8 mouse cellular contexts compared by ENCODE assay signal in the genomic region with DNA sequence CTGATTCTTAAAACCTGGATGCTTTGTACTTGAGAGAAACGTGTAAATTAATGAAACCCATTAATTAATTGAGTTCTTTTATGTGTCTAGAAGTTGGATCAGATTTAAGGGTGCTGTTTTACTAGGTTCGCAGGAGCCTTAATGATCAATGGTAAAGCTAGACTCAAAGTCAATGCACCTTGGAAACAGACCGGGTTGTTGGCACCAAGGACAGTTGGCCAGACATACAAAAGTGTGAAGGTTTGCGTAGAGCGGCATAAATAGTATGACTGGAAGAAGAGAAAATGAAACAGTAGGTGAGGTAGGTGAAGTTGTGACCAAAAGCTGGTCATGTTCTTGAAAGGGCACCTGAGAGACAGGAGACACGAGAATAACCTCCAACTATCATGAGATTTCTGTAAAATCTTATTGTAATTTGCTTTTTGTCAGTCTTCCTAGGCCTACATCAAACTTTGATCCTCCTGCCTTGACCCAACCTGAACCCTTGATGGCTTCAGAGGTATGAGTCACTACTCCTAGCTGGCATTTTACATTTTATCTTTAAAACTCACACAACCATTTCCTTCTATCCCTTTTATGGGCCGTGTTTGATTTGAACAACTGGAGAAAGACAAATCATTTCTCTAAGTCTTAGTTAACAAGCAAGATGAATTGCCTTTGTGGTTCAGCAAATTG. TPM values are rescaled to one million over a fixed set of nuclear protein-coding genes. Genes with fewer than 3 reads are reported as not detected.
DNase-seq lines count a peak whose midpoint lies in the region; ATAC-seq and TF ChIP-seq lines count a peak whose summit lies in the region.

No protein-coding gene starts in this region.

- H3K4me2 ChIP-seq in heart, embryonic 15.5 days: peak overlapping the region; percentile 86
- H3K4me2 ChIP-seq in hindbrain, embryonic 15.5 days: peak overlapping the region; percentile 94
- H3K4me2 ChIP-seq in midbrain, embryonic 14.5 days (ENCODE audit: low read length): peak overlapping the region; percentile 86

- no peak for TF ChIP-seq POLR2A in cortical plate, adult 2 months (IDR thresholded peaks at IDR 0.05; ENCODE audit: extremely low read depth, insufficient read depth, low read length)

- intact Hi-C loops in heart, postnatal 36 days (cut with DNase I): no loop called here

- H3K9ac ChIP-seq in heart, embryonic 15.5 days: peak overlapping the region; percentile 96; the same call in 1 of the 2 replicates
- H3K9ac ChIP-seq in hindbrain, embryonic 15.5 days: peak overlapping the region; percentile 92
- no peak overlapping the region; the same call in 1 of the 2 replicates for H3K9ac ChIP-seq in midbrain, embryonic 14.5 days (replicated peaks; ENCODE audit: low read length)

- DNase-seq in heart, postnatal 36 days: no peak
- DNase-seq in midbrain, embryonic 14.5 days: peak; percentile 32
- no peak for DNase-seq in right cerebral cortex, adult 2 months (ENCODE audit: low spot score in 2 of 2)
- no peak for DNase-seq in kidney, postnatal 36 days
- no peak for DNase-seq in thymus, postnatal 4 days

- no peak for ATAC-seq in heart, embryonic 15.5 days (replicated peaks; ENCODE audit: insufficient number of reproducible peaks, insufficient read depth, low FRiP score, low read depth)
- no peak for ATAC-seq in hindbrain, embryonic 15.5 days (ENCODE audit: low FRiP score, low read depth)
- no peak for ATAC-seq in midbrain, embryonic 14.5 days (ENCODE audit: low FRiP score, low TSS enrichment)

- TF ChIP-seq CTCF in cortical plate, adult 2 months (IDR thresholded peaks at IDR 0.05; ENCODE audit: extremely low read depth, insufficient read depth, low read length): no peak

- peak overlapping the region; percentile 99; the same call in 1 of the 2 replicates for H3K27ac ChIP-seq in heart, embryonic 15.5 days
- H3K27ac ChIP-seq in cortical plate, adult 2 months (ENCODE audit: insufficient read depth, low read length): no peak overlapping the region
- H3K27ac ChIP-seq in hindbrain, embryonic 15.5 days (replicated peaks): peak overlapping the region; percentile 99
- H3K27ac ChIP-seq in midbrain, embryonic 14.5 days (replicated peaks; ENCODE audit: low read depth, low read length): peak overlapping the region; percentile 98; the same call in 1 of the 2 replicates

- H3K4me1 ChIP-seq in heart, embryonic 15.5 days (replicated peaks): peaks cover 11% of the 10 kb centered on the region
- peaks cover 4% of the 10 kb centered on the region for H3K4me1 ChIP-seq in cortical plate, adult 2 months (ENCODE audit: control insufficient read depth, insufficient read depth, low read length)
- H3K4me1 ChIP-seq in hindbrain, embryonic 15.5 days (replicated peaks): peaks cover 23% of the 10 kb centered on the region
- H3K4me1 ChIP-seq in midbrain, embryonic 14.5 days (ENCODE audit: control insufficient read depth, insufficient read depth, low read length): peaks cover 8% of the 10 kb centered on the region

- H3K36me3 ChIP-seq in heart, embryonic 15.5 days: no peaks in the 10 kb centered on the region
- no peaks in the 10 kb centered on the region for H3K36me3 ChIP-seq in hindbrain, embryonic 15.5 days
- no peaks in the 10 kb centered on the region for H3K36me3 ChIP-seq in midbrain, embryonic 14.5 days (ENCODE audit: control insufficient read depth, insufficient read depth, low read length)

- whole genome bisulfite sequencing in heart, embryonic 15.5 days: 80% methylated on average over 7 of the region's 7 CpGs
- 75% methylated on average over 7 of the region's 7 CpGs for WGBS in hindbrain, embryonic 15.5 days
- WGBS in midbrain, embryonic 14.5 days: 84% methylated on average over 7 of the region's 7 CpGs

- no peaks in the 10 kb centered on the region for H3K9me3 ChIP-seq in heart, embryonic 15.5 days (replicated peaks)
- no peaks in the 10 kb centered on the region for H3K9me3 ChIP-seq in hindbrain, embryonic 15.5 days
- no peaks in the 10 kb centered on the region for H3K9me3 ChIP-seq in midbrain, embryonic 14.5 days (ENCODE audit: control insufficient read depth, low read length)

- no peaks in the 10 kb centered on the region for H3K27me3 ChIP-seq in heart, embryonic 15.5 days
- no peaks in the 10 kb centered on the region for H3K27me3 ChIP-seq in hindbrain, embryonic 15.5 days
- no peaks in the 10 kb centered on the region for H3K27me3 ChIP-seq in midbrain, embryonic 14.5 days (ENCODE audit: control insufficient read depth, insufficient read depth, low read length)

- peak overlapping the region; percentile 68 for H3K4me3 ChIP-seq in heart, embryonic 15.5 days
- peak overlapping the region; percentile 95; the same call in 1 of the 2 replicates for H3K4me3 ChIP-seq in cortical plate, adult 2 months (ENCODE audit: insufficient read depth, low read length)
- peak overlapping the region; percentile 94 for H3K4me3 ChIP-seq in hindbrain, embryonic 15.5 days
- peak overlapping the region; percentile 85 for H3K4me3 ChIP-seq in midbrain, embryonic 14.5 days (replicated peaks; ENCODE audit: low read depth, low read length)

RNA-seq across cellular contexts. Expression of a gene that starts 1.3 kb away (rescaled TPM):
- 33.2 and 33.3 TPM in 2 replicates for polyA plus RNA-seq in heart, embryonic 15.5 days (2015; fragmentation: Nextera tagmentation; extraction: Ambion mirVana)
- 10 to 100 TPM; 18.2 to 20.4 TPM for total RNA-seq in heart, postnatal 36 days (2021)
- polyA plus RNA-seq in cortical plate, adult 2 months (2012; rRNA removed): 23.7 and 26.6 TPM in 2 replicates
- 44.0 and 48.9 TPM in 2 replicates for polyA plus RNA-seq in hindbrain, embryonic 15.5 days (2015; fragmentation: Nextera tagmentation; extraction: Ambion mirVana)
- polyA plus RNA-seq in midbrain, embryonic 14.5 days (2014; fragmentation: Nextera tagmentation; extraction: Ambion mirVana): 73.3 and 73.7 TPM in 2 replicates

RNA-seq across cellular contexts. Expression of a gene that starts 16.8 kb away (rescaled TPM):
- polyA plus RNA-seq in heart, embryonic 15.5 days (2015; fragmentation: Nextera tagmentation; extraction: Ambion mirVana): 2.1 and 2.7 TPM in 2 replicates
- total RNA-seq in heart, postnatal 36 days (2021): under 1 TPM; 0.76 to 0.89 TPM
- polyA plus RNA-seq in cortical plate, adult 2 months (2012; rRNA removed): 1.4 and 1.6 TPM in 2 replicates
- polyA plus RNA-seq in hindbrain, embryonic 15.5 days (2015; fragmentation: Nextera tagmentation; extraction: Ambion mirVana): 2.7 and 3.9 TPM in 2 replicates
- 1.3 and 2.9 TPM in 2 replicates for polyA plus RNA-seq in midbrain, embryonic 14.5 days (2014; fragmentation: Nextera tagmentation; extraction: Ambion mirVana)

RNA-seq across cellular contexts. Expression of a gene that starts 50.2 kb away (rescaled TPM):
- 31.8 and 32.3 TPM in 2 replicates for polyA plus RNA-seq in heart, embryonic 15.5 days (2015; fragmentation: Nextera tagmentation; extraction: Ambion mirVana)
- under 1 TPM; 0.69 to 0.98 TPM for total RNA-seq in heart, postnatal 36 days (2021)
- polyA plus RNA-seq in cortical plate, adult 2 months (2012; rRNA removed): 0.17 and 0.38 TPM in 2 replicates
- 8.1 and 9.9 TPM in 2 replicates for polyA plus RNA-seq in hindbrain, embryonic 15.5 days (2015; fragmentation: Nextera tagmentation; extraction: Ambion mirVana)
- 4.6 and 9.6 TPM in 2 replicates for polyA plus RNA-seq in midbrain, embryonic 14.5 days (2014; fragmentation: Nextera tagmentation; extraction: Ambion mirVana)
